Mouse (Mus musculus): ENCODE data around the gene Gpnmb.

- TF ChIP-seq CTCF (IDR thresholded peaks at IDR 0.05; ENCODE audit: borderline replicate concordance, insufficient read depth, low read length) (no peak), POLR2A (IDR thresholded peaks at IDR 0.05; ENCODE audit: low read depth, low read length) (no peak)
These were observed 19.7 kb downstream of the Gpnmb start for GRCm38 (mm10) chr6:49056009-49056408.
